ENCODE assay signal across 7 mouse cellular contexts in genomic region chr15:100263246-100263905, GRCm38 (mm10). TPM values are rescaled to one million over a fixed set of nuclear protein-coding genes. Genes with fewer than 3 reads are reported as not detected.
A peak's percentile ranks its signal among the peaks of the same experiment; 100 is the strongest.
DNase-seq lines count a peak whose midpoint lies in the region; ATAC-seq and TF ChIP-seq lines count a peak whose summit lies in the region.

No protein-coding gene starts in this region.

- 32% methylated on average over 4 of the region's 4 CpGs for WGBS in kidney, adult 2 months
- 25% methylated on average over 4 of the region's 4 CpGs for WGBS in limb, embryonic 14.5 days

- H3K27ac ChIP-seq in kidney, adult 2 months (ENCODE audit: insufficient read depth, low read depth, low read length), result no peak overlapping the region
- no peak overlapping the region for H3K27ac ChIP-seq in limb, embryonic 14.5 days (replicated peaks; ENCODE audit: low read depth, low read length)

- no peak overlapping the region for H3K4me2 ChIP-seq in limb, embryonic 14.5 days (replicated peaks; ENCODE audit: low read depth, low read length, severe bottlenecking)

- TF ChIP-seq CTCF in kidney, adult 2 months (conservative IDR thresholded peaks at IDR 0.05; ENCODE audit: insufficient read depth, insufficient read length, low read depth, low read length), result peak; percentile 27; the same call in 1 of the 2 replicates

- H3K4me3 ChIP-seq in kidney, adult 2 months (ENCODE audit: insufficient read depth, low read depth, low read length), result no peak overlapping the region
- H3K4me3 ChIP-seq in limb, embryonic 14.5 days (replicated peaks; ENCODE audit: low read length), result no peak overlapping the region

- no peak for ATAC-seq in limb, embryonic 14.5 days (ENCODE audit: low FRiP score, low read depth)

- H3K36me3 ChIP-seq in kidney, adult 2 months (ENCODE audit: control insufficient read depth, insufficient read depth, low read length), result peaks cover 3% of the 10 kb centered on the region
- peaks cover 17% of the 10 kb centered on the region for H3K36me3 ChIP-seq in limb, embryonic 14.5 days (ENCODE audit: control insufficient read depth, insufficient read depth, low read length)

- peaks cover 8% of the 10 kb centered on the region for H3K4me1 ChIP-seq in kidney, adult 2 months (ENCODE audit: control insufficient read depth, insufficient read depth, low read length)
- no peaks in the 10 kb centered on the region for H3K4me1 ChIP-seq in limb, embryonic 14.5 days (ENCODE audit: control insufficient read depth, insufficient read depth, low read length)

- H3K27me3 ChIP-seq in kidney, adult 2 months (replicated peaks; ENCODE audit: control insufficient read depth, insufficient read depth, low read length), result no peaks in the 10 kb centered on the region
- H3K27me3 ChIP-seq in limb, embryonic 14.5 days (ENCODE audit: control insufficient read depth, insufficient read depth, low read length), result no peaks in the 10 kb centered on the region

- H3K9me3 ChIP-seq in limb, embryonic 14.5 days (ENCODE audit: control insufficient read depth, low read length), result no peaks in the 10 kb centered on the region

- peak; percentile 28 for DNase-seq in kidney, adult 2 months
- DNase-seq in kidney, postnatal 14 days, result no peak
- peak; percentile 72 for DNase-seq in ES-CJ7 (ENCODE audit: low read depth, low spot score)
- DNase-seq in brain, embryonic 18.5 days (ENCODE audit: low read depth, low spot score), result peak; percentile 2
- peak; percentile 59 for DNase-seq in limb, embryonic 14.5 days (ENCODE audit: low spot score)
- DNase-seq in right cerebral cortex, adult 18-20 months, result no peak
- no peak for DNase-seq in testis, postnatal 10 days (ENCODE audit: low spot score)

- no peak for TF ChIP-seq POLR2A in kidney, adult 2 months (IDR thresholded peaks at IDR 0.05; ENCODE audit: low read depth, low read length)
- TF ChIP-seq POLR2A in limb, embryonic 14.5 days (IDR thresholded peaks at IDR 0.05; ENCODE audit: borderline replicate concordance, extremely low read depth, insufficient read depth, insufficient read length), result no peak

- no peak overlapping the region for H3K9ac ChIP-seq in limb, embryonic 14.5 days (ENCODE audit: low read depth, low read length, severe bottlenecking)

RNA-seq across cellular contexts. Expression of gene Tmprss12, which starts 17.3 kb away (rescaled TPM):
- 0.14 TPM in 1 of 2 replicates, not detected in the other for polyA plus RNA-seq in kidney, adult 2 months (2012; rRNA removed)
- not detected in 2 replicates for polyA plus RNA-seq in limb, embryonic 14.5 days (2012; rRNA removed)
- not detected in 2 replicates for polyA plus RNA-seq in limb, embryonic 14.5 days (2014; fragmentation: Nextera tagmentation; extraction: Ambion mirVana)

RNA-seq across cellular contexts. Expression of gene Atf1, which starts 35.8 kb away (rescaled TPM):
- polyA plus RNA-seq in kidney, adult 2 months (2012; rRNA removed), result 38.6 and 43.7 TPM in 2 replicates
- polyA plus RNA-seq in limb, embryonic 14.5 days (2012; rRNA removed), result 44.2 and 49.4 TPM in 2 replicates
- 32.8 and 43.1 TPM in 2 replicates for polyA plus RNA-seq in limb, embryonic 14.5 days (2014; fragmentation: Nextera tagmentation; extraction: Ambion mirVana)

RNA-seq across cellular contexts. Expression of gene Mettl7a1, which starts 40.6 kb away (rescaled TPM):
- polyA plus RNA-seq in kidney, adult 2 months (2012; rRNA removed), result 370 and 430 TPM in 2 replicates
- polyA plus RNA-seq in limb, embryonic 14.5 days (2012; rRNA removed), result 12.2 and 14.9 TPM in 2 replicates
- 3.0 and 4.1 TPM in 2 replicates for polyA plus RNA-seq in limb, embryonic 14.5 days (2014; fragmentation: Nextera tagmentation; extraction: Ambion mirVana)

Comparison
In these comparisons a context has a peak if more than half of its experiments do, and no peak if none do; other contexts are left out.
1. DNase-seq: peak in kidney, adult 2 months (single experiment), ES-CJ7 (single experiment), brain, embryonic 18.5 days (single experiment) and limb, embryonic 14.5 days (single experiment); none in kidney, postnatal 14 days (single experiment), right cerebral cortex, adult 18-20 months (single experiment) and testis, postnatal 10 days (single experiment).
2. RNA of gene Mettl7a1, which starts 40.6 kb away (polyA plus RNA-seq): 370 to 430 TPM in kidney, adult 2 months; 3.0 to 14.9 TPM in limb, embryonic 14.5 days; every median in the first group is over 10 times any median in the second.